Mouse (Mus musculus): ENCODE measurements around the gene Gpn2. TPM values are rescaled to one million over a fixed set of nuclear protein-coding genes. Genes with fewer than 3 reads are reported as not detected.

Gpn2 gene
- polyA plus RNA-seq (2012; ENCODE audit: insufficient read depth, insufficient read length, missing spikeins) = 8.1 TPM in 2 replicates

DNA sequence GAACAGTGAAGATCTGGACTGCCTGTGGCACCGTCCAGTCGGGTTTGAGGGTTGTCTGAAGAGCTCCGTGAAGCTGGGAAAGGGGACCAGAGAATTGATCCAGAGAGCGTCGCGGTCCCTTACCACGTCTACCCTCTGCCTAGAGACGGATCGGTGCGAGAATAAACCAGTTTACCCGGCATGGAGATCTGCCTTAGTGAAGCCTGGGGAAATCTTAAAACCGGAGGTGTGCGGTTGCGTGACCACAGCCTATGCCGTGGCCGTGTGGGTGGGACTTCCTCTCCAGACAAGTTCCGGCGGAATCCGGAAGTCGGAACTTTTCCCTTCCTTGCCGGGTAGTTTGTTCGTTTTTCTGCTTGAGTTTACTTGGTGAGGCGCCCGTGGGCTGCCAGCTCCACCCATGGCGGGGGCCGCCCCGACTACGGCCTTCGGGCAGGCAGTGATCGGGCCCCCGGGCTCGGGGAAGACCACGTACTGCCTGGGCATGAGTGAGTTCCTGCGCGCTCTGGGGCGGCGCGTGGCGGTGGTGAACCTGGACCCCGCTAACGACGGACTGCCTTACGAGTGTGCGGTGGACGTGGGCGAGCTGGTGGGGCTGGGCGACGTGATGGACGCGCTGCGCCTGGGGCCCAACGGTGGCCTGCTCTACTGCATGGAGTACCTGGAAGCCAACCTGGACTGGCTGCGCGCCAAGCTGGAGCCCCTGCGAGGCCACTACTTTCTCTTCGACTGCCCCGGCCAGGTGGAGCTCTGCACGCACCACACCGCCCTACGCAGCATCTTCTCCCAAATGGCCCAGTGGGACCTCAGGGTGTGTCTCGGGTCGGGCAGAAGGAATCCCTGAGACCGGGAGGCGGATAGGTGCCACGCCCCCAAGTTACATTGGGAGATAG, at the start of gene Gpn2:
Gene Gpn2 (plus strand): TSS at position 304 of the 893 bp plus-strand sequence.
- Histone ChIP-seq H3K4me3 (ENCODE audit: insufficient read depth, low read depth, low read length) (peak within 1 kb of the TSS; percentile 68), H3K27ac (replicated peaks; ENCODE audit: low read depth, low read length) (peak within 1 kb of the TSS; percentile 71), H3K4me1 (ENCODE audit: control insufficient read depth, insufficient read depth, insufficient read length, low read length) (peaks cover 4% of the 10 kb centered on the region; the same call in 1 of the 2 replicates)

DNA sequence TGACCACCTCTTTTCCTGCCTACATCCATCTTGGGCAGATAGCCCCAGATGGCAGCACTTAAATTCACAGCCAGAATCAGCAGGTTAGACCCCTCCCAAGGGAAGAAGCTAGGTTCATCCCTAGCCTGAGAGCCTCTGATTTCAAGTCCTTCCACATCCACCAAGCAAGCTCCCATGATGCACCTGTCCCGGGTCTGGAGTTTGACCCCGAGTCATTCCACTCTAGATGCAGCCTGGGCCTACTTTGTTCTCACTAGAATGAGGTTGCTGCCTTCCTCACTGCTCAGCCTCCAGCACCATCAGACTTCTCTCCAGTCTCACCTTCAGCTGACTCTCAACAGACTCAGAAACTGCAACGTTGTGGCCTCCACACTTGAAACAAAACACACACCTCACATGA, 48.1 kb upstream of the Gpn2 start:
- Histone ChIP-seq H3K27ac (replicated peaks; ENCODE audit: low read depth, low read length) (no peak overlapping the region), H3K4me3 (ENCODE audit: insufficient read depth, low read depth, low read length) (no peak overlapping the region)

DNA sequence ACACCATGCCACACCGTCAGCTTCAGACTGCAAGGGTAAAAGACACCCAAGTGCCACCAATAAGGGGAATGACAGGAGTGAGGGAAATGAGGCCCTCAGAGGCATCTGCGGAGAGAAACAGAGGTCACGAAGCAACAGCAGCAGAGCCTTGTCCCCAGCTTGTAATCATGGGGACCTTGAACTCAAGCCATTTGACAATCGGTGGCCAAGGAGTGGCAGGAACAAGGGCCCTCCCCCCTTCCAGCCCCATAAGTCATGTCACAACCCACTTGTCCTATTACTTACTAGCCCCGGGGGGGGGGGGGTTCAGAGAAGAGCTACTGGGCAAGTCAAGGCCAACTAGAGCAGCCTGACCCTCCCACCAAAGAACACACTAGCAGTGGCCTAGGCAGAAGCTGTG, 47.5 kb upstream of the Gpn2 start:
- Histone ChIP-seq H3K4me3 (ENCODE audit: insufficient read depth, low read depth, low read length) (no peak overlapping the region), H3K27ac (replicated peaks; ENCODE audit: low read depth, low read length) (no peak overlapping the region)

More for the DNA sequence above, 48.1 kb upstream of the Gpn2 start:
- H3K4me1 ChIP-seq (ENCODE audit: control insufficient read depth, insufficient read depth, insufficient read length, low read length) = no peaks in the 10 kb centered on the region

DNA sequence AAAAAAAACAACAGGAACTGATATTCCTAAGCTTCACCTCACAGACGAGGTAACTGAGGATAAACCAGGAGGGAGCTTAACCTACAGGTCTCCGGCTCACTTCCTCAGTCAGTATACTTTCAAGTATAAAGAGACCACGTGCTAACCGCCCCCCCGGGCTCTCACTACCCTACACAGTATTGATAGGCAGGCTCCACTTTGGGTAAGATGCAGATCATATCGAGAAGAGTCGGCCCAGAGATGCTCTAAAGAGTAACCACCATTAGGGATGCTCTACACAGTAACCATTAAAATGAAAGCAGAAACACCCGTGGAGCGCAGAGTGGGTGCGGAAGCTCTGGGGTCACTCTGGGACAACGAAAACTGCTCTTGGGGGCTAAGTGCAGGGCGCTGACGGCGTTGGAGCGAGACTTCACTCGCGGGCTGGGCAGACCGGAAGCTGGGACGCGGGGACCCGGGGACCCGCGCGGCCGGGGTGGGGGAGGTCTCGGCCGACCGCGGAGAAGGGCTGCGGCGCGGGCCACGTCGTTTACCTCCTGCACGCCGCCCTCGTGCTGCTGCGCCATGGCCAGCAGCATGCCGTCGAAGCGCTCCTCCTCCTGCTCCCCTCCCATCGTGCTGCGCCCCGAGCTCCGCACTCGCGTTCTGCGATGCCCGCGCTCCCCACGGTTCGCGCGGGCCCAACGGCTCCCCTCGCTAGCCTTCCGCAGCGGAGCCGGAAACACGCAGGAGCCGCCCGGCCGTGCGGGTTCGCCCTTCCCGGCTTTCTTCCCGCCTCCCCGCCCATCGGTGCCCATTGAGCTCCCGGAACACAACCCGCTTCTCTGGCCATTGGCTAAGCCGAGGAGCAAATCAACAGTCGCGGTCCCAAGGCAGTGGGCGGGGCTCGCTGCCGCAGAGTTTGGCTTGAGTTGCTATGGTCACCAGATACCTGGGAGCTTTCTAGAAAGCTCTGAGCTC, 38.6 kb upstream of the Gpn2 start, which contains the start of gene Nudc:
Gene Nudc (minus strand): TSS at position 725 of the 960 bp plus-strand sequence.
- Histone ChIP-seq H3K4me1 (ENCODE audit: control insufficient read depth, insufficient read depth, insufficient read length, low read length) (peaks cover 3% of the 10 kb centered on the region; the same call in 1 of the 2 replicates), H3K27ac (replicated peaks; ENCODE audit: low read depth, low read length) (no peak within 1 kb of the TSS), H3K4me3 (ENCODE audit: insufficient read depth, low read depth, low read length) (peak within 1 kb of the TSS; percentile 90)

More for the DNA sequence above, 47.5 kb upstream of the Gpn2 start:
- H3K4me1 ChIP-seq (ENCODE audit: control insufficient read depth, insufficient read depth, insufficient read length, low read length) = no peaks in the 10 kb centered on the region

DNA sequence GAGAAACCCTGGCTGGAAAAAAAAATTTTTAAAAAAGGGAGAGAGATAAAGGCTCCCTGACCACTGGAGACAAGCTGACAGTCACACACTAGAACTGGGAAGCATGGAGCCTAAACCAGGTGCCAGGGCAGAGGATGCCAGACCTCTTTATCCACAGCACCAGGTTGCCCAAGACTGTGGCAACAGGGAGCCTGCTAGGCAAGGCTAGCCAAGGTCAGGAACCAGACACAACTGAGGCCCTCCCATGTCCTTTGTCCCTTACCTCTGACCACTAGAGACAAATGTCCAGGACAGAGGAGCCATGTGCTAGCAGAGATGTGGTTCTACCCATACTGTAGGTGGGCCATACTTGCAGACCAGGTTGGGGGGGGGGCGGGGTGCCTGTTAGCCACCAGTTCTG, 32.1 kb upstream of the Gpn2 start:
- Histone ChIP-seq H3K4me1 (ENCODE audit: control insufficient read depth, insufficient read depth, insufficient read length, low read length) (no peaks in the 10 kb centered on the region), H3K4me3 (ENCODE audit: insufficient read depth, low read depth, low read length) (no peak overlapping the region), H3K27ac (replicated peaks; ENCODE audit: low read depth, low read length) (no peak overlapping the region)

DNA sequence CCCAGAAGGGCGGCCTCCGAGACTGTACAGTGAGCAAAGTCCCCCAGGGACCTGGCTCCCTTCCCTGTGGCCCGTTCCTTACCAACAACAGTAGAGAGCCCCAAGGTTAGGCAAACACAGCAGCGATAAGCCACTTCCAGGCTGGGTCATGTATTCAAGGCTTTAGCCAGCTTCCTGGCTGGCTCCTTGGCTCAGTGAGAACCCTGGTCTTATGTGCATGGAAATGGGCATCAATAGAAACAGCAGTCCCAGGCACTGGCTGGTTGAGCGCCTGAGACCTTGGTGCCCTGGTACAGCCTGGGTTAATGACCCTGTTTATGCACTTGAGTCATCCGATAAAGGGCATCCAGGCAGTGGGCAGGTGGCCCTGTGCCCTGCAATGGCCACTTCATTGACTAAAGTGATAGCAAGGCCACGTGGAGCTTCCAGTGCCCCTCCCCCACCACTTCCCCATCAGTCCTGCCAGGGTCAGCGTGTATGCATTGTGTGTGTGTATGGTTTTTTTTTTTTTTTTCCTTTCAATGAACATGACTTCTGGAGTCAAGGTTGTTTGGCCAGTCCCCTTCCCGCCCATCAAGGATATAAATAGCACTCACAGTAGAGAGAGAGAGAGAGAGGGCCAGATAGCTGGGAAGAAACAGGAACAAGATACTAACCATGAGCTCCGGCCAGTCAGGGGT, 31.3 kb upstream of the Gpn2 start, which contains the start of gene Nr0b2:
Gene Nr0b2 (plus strand): TSS at position 609 of the 680 bp plus-strand sequence.
- Histone ChIP-seq H3K4me3 (ENCODE audit: insufficient read depth, low read depth, low read length) (no peak within 1 kb of the TSS), H3K27ac (replicated peaks; ENCODE audit: low read depth, low read length) (no peak within 1 kb of the TSS), H3K4me1 (ENCODE audit: control insufficient read depth, insufficient read depth, insufficient read length, low read length) (no peaks in the 10 kb centered on the region)

DNA sequence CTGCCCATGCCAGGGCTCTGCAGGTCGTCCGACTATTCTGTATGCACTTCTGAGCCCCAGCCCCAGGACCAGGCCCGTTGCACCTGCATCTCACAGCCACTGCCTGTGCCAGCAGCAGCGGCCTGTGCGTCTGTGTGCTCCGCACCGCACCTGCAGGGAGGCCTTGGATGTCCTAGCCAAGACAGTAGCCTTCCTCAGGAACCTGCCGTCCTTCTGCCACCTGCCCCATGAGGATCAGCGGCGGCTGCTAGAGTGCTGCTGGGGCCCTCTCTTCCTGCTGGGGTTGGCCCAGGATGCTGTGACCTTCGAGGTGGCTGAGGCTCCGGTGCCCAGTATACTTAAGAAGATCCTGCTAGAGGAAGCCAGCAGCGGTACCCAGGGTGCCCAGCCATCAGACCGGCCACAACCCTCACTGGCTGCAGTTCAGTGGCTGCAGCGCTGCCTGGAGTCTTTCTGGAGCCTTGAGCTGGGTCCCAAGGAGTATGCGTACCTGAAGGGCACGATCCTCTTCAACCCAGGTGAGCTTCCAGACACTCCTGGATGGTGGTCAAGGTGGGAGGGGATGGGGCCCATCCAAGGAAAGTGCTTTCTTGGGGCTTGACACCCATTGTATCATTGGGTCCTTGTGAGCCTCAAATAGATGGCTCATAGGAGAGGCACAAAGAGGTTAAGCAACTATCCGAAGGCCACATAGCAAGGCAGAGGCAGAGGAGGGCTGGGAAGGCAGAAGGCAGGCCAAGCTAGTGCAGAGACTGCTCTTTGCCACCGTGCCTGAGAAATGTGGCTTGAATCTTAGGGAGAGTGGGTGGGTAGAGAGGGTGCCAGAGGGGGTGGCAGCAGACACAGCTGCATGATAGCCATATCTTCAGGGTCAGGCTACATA, 30.5 kb upstream of the Gpn2 start:
- Histone ChIP-seq H3K27ac (replicated peaks; ENCODE audit: low read depth, low read length) (no peak overlapping the region), H3K4me3 (ENCODE audit: insufficient read depth, low read depth, low read length) (no peak overlapping the region), H3K4me1 (ENCODE audit: control insufficient read depth, insufficient read depth, insufficient read length, low read length) (no peaks in the 10 kb centered on the region)

DNA sequence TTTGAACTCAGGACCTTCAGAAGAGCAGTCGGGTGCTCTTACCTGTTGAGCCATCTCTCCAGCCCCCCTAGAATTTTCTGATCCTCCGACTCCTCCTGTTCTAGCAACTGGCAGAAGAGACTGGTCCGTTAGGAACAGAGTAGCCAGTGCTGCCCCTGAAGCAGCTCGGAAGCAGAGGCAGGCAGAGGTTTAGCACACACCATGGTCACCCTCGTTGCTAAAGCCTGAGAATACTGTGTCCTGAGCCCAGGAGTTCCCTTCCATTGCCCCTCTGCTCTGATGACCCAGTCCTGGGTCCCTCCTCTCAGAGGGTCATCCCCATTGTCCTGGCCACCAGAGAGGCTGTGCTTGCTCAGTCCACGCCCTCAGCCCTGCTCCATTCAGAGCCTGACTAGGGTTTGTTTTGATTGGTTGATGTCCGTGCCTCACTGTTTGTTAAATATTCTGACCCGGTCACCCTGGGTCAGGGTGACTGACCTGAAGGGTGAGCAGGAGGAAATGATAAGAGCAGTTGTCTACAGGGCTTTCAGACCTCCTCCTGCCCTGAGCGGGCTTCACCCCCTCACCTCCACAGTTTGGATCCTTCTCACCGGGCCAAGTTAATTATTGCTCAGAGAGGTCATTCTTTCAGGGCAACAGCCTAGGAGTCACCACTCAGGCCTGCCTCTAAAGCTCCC, 27.0 kb upstream of the Gpn2 start:
- Histone ChIP-seq H3K4me3 (ENCODE audit: insufficient read depth, low read depth, low read length) (no peak overlapping the region), H3K4me1 (ENCODE audit: control insufficient read depth, insufficient read depth, insufficient read length, low read length) (no peaks in the 10 kb centered on the region), H3K27ac (replicated peaks; ENCODE audit: low read depth, low read length) (no peak overlapping the region)

DNA sequence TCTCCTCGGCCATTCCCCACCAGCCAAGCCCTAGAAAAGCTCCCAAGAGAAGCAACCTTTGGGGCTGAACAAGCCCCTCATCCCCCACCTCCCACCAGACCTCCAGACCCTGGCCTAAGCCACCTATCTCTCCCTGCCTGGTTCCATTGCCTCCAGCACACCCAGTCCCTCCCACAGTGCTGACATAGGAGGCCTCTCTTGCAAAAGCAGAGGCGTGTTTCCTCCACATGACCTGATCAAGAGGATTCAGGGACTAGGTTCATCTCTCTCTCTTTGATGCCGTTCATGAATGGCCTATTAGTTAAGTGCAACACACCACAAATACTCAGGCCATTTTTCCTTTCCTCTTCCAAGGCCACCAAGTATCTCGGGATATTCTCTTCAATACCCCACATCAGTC, 24.3 kb upstream of the Gpn2 start:
- H3K4me1 ChIP-seq (ENCODE audit: control insufficient read depth, insufficient read depth, insufficient read length, low read length) = no peaks in the 10 kb centered on the region
- no peak overlapping the region for H3K4me3 ChIP-seq (ENCODE audit: insufficient read depth, low read depth, low read length)
- no peak overlapping the region for H3K27ac ChIP-seq (replicated peaks; ENCODE audit: low read depth, low read length)

DNA sequence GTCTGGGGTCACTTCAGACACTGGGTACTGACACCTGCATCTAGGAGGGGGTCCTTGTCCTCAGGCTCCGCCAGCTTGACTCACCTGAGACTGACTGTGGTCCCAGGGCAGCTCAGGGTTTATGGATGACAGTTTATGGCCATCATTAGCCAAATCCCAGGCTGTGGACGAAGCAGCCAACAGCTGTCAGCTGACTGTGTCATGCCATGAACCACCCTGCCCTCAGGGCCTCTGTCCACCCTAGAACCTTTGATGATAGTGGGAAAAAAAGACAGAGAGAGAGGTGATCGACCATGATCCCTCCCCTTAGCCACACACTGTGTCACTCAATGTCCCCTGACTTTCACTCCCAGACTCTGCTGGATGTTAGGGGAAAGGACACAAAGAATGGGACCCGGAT, 22.5 kb upstream of the Gpn2 start:
- no peaks in the 10 kb centered on the region for H3K4me1 ChIP-seq (ENCODE audit: control insufficient read depth, insufficient read depth, insufficient read length, low read length)
- no peak overlapping the region for H3K4me3 ChIP-seq (ENCODE audit: insufficient read depth, low read depth, low read length)
- no peak overlapping the region for H3K27ac ChIP-seq (replicated peaks; ENCODE audit: low read depth, low read length)

DNA sequence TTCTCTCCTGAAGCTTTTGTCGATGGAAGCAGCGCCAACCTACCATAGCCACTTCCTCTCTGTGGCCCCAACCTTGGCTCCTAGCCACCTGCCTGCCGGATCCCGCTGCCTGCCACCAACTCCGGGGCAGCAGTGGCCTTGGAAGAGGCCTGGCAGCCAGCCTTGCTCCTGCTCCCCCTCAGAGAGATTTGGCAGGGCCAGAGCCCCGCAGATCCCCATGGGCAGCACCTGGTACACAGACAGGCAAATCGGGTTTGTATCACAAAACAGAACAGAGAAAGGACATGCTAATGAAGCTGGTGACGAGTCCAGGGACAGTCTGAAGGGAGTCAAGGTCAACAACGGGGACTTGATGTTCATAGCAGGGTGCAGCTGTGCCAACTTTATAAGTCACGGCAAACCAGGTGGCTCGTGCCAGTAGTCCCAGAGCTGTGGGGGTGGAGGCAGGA, 21.0 kb upstream of the Gpn2 start:
- H3K4me3 ChIP-seq (ENCODE audit: insufficient read depth, low read depth, low read length) = no peak overlapping the region
- no peak overlapping the region for H3K27ac ChIP-seq (replicated peaks; ENCODE audit: low read depth, low read length)
- no peaks in the 10 kb centered on the region for H3K4me1 ChIP-seq (ENCODE audit: control insufficient read depth, insufficient read depth, insufficient read length, low read length)

DNA sequence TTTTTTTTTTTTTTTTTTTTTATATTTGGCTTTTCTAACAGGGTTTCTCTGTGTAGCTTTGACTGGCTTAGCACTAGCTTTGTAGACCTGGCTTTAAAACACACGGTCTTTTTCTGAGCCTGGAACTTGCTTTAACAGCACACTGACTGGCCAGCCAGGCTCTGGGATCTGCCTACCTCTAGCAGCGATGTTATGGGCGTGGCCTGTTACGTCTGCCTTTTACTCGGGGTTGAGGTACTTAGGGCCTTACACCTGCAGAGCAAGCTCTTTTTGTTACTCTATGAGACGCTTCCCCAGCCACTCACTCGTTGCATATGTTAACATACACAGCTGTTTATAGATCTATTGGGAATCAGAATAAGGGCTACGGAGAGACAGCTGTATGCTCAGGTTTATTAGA, 16.9 kb upstream of the Gpn2 start:
- H3K4me3 ChIP-seq (ENCODE audit: insufficient read depth, low read depth, low read length) = no peak overlapping the region
- no peak overlapping the region for H3K27ac ChIP-seq (replicated peaks; ENCODE audit: low read depth, low read length)
- H3K4me1 ChIP-seq (ENCODE audit: control insufficient read depth, insufficient read depth, insufficient read length, low read length) = no peaks in the 10 kb centered on the region

DNA sequence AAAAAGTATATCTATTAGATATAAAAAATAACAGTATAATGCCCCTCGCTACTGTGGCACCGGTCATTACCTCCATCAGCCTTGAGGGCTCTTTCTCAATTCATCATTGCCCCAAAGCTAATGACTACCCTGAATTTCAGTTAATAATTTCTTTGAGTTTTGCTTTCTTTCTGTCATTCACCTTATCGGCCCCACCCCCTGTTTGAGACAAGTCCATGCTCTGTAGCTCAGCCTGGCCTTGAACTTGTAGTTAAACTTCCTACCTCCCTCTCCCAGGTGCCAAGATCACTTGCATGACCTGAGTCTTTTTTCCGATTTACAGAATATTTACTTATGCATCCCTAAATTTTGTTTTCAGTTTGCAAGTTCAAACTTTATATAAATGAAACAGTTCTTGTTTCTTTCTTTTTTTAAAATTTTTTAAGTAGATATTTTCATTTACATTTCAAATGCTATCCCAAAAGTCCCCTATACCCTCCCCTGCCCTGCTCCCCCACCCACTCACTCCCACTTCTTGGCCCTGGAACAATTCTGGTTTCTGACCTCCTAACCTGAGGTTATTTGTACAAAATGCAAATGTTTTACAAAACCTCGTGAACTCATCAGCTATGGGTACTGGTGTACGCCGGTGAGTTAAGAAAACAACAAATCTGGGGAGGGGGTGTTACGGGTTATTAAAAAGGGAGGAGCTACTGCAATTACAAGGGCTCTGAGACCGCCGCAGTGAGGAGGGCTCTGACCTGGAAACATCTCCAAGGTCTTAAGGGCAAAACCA, 14.7 kb upstream of the Gpn2 start:
- no peak overlapping the region for H3K4me3 ChIP-seq (ENCODE audit: insufficient read depth, low read depth, low read length)
- no peak overlapping the region for H3K27ac ChIP-seq (replicated peaks; ENCODE audit: low read depth, low read length)
- no peaks in the 10 kb centered on the region for H3K4me1 ChIP-seq (ENCODE audit: control insufficient read depth, insufficient read depth, insufficient read length, low read length)

Data from brown adipose tissue, adult 24 weeks (tissue).